Mouse (Mus musculus) v-Abl transformed pro-B cells (cell line): ENCODE data around the gene Rmdn2.

ENCODE experiments used
- in situ Hi-C, 2 experiments: fragments of 400-800 bp; cut with MboI; formaldehyde crosslinking; loops; one replicate each; pipeline ENCODE4 v1.15.1; 2025; ENCODE audit not compliant: unreplicated experiment in 2 of 2

Rmdn2 gene

DNA sequence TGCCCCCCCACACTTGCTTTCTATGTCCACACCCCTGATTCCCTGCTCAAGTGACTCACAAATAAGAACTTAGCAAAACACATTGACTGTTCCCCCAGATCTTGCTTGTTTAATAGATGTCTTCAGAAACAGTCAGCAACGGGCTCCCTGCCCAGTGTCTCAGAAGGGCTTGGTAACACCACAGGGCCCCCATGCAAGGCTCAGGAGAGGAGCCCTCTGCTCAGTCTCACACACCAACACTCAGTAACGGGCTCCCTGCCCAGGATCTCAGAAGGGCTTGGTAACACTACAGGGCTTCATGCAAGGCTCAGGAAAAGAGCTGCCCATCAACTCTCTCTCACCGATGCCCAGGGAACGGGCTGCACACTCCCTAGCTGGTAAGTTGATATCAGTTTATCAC lies 83.4 kb downstream of the Rmdn2 start:
- in situ Hi-C loops: no loop called here

DNA sequence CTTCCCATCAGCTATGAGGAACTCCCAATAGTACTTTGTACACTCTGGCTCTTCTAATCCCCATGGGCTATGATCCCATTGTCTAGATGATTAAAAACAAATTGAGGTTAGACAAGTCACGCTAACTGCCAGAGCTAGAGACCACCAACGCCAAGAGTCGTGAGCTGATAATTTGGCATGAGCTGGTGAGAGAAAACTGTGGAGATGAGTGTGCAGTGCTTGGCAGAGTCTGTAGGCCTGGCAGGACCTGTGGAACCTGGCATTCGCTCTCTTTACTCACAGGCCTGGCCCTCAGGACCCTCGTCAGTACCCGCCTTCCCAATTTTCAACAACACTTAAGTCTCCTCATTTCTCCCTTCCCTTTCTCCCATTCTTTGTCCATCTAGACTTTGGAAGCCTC lies 83.9 kb downstream of the Rmdn2 start:
- in situ Hi-C loops: no loop called here

DNA sequence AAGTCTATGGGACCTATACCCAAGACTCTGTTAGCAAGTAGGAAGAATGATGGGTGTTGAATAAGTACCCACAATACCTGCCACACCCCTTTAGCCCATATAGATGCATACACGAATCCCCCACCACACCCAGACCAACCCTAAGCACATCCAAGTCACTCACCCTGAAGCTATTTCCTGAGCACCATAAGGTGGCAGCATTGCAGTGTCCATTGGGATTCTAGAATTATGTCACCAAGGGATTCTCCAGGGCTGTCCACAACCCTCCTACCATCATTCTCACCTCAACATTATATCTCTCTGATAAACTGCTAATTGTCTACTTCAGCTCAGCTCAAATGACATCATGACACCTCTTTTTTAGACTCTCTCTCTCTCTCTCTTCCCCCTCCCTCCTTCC lies 87.5 kb downstream of the Rmdn2 start:
- in situ Hi-C loops: no loop called here

DNA sequence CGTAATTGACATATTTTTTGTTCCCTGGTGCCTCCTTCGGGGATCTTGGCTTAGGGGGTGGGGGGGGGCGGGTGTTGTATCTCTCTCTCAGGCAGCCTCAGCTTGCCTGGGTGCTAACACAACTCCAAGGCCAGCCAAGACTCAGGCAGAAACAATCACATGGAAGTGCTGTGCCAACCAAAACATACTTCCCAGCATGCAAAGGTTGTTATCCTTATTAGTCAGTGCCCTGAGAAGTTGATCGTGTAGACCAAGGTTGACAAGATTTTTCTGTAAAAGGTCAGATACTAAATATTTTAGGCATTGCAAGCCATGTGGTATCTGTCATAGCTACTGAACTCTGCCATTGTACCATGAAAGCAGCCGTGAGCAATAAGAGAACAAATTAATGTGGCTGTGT lies 89.2 kb downstream of the Rmdn2 start:
- in situ Hi-C loops: loop anchor here in 1 of 2 experiments (25.0 kb wide), 1 partner anchor 889 kb away; no protein-coding TSS in a partner anchor

DNA sequence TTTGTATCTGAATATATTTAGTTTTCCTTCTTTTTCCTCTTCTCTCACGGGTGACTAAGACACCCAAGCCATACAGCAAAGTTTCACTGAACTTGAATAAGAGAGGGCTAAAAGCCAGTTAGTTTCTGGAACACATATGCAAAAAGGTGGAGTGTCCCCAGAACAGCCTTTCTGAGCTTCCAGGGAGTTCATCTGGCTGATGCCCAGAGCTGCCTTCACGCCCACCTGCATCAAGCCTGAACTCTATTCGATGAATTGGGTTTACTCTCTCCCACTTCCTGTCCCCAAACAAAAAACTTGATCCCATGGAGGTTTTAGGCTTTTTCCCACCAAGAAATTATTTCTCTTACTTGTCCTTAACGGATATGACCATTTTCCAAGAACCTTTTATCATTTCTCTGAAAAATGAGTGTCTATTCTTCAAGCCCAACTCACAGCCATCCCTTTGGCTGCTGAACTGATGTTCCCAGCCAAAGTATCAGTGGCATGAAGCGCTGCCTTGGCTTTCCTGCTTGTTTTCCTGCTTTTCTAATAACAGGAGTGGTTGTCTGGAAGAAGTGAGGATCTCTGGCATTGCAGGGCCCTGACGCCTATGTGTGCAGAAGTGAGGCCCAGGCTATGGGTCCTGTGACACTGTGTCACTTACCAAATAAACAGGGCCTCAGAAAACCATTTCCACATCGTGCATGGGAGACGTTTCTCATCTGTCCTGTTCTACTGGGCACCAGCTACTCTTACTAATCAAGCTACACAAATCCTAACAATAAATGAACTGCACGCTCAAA lies 94.2 kb downstream of the Rmdn2 start:
- in situ Hi-C loops: loop anchor here in 1 of 2 experiments (25.0 kb wide), 1 partner anchor 894 kb away; no protein-coding TSS in a partner anchor

DNA sequence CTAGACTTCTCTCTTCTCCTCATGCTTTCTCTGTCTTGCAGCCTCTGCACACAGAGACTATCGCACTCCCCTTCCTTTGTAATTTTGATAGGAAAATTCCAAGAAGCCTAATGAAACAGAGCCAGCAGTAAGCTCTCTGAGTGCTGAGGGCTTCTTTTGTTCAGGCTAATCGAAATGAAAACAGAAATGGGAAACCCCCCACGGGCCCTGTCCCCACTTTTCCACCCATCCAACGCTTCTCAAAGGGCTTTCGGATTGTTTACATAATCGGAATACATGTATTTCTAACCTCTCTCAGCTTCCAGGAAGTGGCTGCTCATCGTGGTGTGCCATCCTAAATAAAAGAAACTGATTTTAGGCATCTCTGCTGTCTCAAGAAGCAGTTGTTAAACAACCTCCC lies 96.5 kb downstream of the Rmdn2 start:
- in situ Hi-C loops: loop anchor here in 1 of 2 experiments (25.0 kb wide), 1 partner anchor 896 kb away; no protein-coding TSS in a partner anchor

DNA sequence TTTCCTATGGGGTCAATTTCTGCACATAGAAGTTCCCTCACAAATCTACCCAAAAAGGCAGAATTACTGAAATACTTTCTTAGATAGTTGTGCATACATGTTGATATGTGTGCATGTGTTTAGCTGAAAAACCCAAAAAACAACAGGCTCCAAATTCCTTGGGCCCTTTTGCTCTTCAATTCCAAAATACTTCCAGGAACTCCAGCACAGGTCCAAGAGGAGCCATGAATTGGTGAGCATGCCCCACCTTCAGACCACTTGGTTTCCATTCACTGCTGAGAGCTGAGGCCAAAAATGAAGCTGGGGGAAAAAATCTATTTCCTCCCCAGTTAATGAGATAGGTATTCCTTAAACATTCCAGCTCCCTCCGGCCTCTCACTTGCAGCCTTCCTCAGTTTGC lies 98.1 kb downstream of the Rmdn2 start:
- in situ Hi-C loops: loop anchor here in 1 of 2 experiments (25.0 kb wide), 1 partner anchor 897 kb away; no protein-coding TSS in a partner anchor

DNA sequence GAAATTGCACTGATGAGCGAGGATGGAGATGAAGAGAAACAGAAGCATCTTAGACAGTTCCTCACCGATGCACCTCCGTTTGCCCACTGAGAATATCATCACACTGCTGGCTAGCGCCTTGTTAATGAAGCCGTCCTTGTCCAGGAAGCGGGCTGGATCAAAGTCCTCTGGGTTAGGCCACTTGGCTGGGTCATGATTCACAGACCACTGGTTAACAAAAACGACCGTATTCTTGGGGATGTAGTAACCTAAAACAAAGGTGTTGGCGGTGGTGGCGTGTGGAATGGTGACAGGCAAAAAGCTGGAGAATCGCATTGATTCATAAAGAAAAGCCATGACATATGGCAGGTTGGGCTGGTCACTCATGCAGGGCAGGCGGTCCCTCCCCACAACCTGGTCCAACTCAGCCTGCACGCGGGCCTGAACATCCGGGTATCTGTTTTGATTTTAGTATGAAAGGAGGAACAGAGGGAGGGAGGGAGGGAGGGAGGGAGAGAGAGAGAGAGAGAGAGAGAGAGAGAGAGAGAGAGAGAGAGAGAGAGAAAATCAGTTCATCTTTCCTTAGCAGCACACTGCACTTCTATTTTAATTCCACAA lies 98.7 kb downstream of the Rmdn2 start:
- in situ Hi-C loops: loop anchor here in 1 of 2 experiments (25.0 kb wide), 1 partner anchor 898 kb away; no protein-coding TSS in a partner anchor

DNA sequence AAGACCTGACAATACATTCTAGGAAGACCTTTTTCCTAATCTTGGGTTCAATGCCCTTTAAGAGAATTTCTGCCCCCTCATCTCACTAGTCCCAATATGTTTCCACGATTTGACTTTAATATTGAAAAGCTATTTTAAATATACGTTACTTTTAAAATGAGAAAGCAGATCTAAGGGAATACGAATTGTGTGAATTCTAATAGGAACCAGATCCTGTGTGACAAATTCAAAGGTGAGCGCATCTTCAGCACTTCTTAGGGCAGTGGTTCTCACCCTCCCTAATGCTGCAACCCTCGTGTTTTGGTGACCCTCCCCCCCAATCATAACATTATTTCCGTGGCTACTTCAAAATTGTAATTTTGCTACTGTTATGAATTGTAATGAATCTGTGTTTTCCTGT lies 100.3 kb downstream of the Rmdn2 start:
- in situ Hi-C loops: loop anchor here in 1 of 2 experiments (25.0 kb wide), 1 partner anchor 900 kb away; no protein-coding TSS in a partner anchor

DNA sequence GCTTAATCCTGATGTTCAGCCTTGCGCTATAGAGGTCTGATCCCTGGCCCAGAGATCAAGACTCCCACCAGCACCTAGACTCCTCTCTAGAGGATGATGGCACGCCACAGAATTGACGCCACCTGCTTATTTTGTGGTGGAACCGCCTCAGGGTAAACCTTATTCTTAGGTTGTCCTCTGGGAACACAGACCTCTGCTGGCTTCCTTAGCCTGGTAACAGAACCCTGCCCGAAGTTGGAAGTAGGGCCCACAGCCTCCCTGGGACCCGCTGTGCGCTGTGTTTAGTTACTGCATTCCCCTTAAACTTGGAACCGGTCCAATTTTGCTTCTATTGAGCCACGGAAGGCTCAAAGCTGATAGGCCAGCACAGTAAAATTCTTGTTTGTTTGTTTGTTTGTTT lies 100.9 kb downstream of the Rmdn2 start:
- in situ Hi-C loops: loop anchor here in 1 of 2 experiments (25.0 kb wide), 1 partner anchor 900 kb away; no protein-coding TSS in a partner anchor

DNA sequence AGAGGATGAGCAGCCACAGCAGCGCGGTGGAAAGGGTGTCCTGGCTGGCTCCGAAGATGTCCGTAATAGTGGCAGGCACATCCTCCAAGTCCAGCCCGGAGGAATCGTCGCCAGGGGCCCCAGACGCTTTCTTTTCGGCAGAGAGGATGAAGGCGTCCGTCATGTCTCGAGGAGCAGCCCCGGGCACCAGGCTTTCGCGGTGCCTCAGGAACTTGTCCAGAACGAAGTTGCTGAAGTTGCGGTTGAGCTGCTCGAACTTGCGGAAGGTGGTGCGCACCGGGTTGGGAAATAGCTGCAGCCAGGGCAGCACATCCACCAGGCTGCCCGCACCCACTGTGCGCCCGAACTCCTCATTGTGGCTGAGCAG lies 101.6 kb downstream of the Rmdn2 start:
- in situ Hi-C loops: loop anchor here in 1 of 2 experiments (25.0 kb wide), 1 partner anchor 901 kb away; no protein-coding TSS in a partner anchor

DNA sequence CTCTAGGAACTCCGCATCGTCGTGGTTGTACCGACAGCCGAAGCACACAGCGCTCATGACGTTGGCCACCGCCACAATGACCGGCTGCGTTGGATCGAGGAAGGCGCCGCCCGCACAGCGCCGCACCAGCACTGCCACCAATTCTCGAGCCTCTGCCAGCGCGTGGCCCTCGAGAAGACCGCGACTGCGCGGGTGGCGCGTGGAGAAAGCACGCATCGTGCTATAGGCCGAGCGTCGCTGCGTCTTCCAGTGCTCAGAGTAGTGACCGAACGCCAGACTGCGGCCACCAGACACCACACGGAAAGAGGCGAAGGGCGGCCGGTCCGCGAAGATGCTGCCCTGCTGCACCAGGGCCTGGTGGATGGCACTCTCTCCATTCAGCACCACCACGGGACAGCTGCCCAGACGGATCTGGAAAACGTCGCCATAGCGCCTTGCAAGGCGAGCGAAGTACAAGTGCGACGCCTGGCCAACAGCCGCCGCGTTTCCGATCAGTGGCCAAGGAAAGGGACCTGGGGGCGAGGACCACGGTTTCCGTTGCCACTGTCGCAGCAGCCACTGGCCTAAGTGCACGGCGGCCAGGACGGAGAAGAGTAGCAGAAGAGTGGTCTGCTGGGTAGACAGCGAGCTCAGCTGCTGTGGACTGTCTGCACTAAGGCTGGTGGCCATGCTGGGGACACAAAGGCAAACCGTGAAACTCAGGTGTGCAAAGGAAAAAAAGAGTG lies 102.1 kb downstream of the Rmdn2 start:
- in situ Hi-C loops: loop anchor here in 1 of 2 experiments (25.0 kb wide), 1 partner anchor 902 kb away; no protein-coding TSS in a partner anchor

DNA sequence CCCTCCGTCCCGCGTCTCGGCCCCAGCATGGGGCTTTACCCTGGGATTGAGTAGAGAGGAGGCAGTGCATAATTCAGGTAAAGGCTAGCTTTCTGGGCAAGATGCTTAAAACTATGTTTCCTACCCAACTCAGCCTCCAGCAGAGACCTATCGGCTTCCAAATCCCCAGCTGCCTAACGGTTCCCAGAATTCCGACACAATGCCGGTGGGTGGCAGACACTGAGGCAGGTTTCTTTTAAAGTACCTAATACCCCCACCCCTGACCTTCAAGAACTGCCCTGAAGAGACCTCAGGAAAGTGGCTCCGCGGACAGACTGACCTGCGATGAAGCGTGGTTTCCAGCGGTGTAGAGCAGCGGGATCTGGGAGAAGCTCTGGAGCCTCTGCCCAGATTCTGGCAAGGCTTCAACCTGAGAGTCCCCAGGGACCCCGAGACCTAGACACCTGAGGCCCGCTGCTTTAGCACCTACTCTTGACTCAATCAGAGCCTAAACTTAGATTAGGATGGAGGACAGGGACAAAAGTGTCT lies 102.8 kb downstream of the Rmdn2 start:
- in situ Hi-C loops: loop anchor here in 1 of 2 experiments (25.0 kb wide), 1 partner anchor 902 kb away; no protein-coding TSS in a partner anchor

DNA sequence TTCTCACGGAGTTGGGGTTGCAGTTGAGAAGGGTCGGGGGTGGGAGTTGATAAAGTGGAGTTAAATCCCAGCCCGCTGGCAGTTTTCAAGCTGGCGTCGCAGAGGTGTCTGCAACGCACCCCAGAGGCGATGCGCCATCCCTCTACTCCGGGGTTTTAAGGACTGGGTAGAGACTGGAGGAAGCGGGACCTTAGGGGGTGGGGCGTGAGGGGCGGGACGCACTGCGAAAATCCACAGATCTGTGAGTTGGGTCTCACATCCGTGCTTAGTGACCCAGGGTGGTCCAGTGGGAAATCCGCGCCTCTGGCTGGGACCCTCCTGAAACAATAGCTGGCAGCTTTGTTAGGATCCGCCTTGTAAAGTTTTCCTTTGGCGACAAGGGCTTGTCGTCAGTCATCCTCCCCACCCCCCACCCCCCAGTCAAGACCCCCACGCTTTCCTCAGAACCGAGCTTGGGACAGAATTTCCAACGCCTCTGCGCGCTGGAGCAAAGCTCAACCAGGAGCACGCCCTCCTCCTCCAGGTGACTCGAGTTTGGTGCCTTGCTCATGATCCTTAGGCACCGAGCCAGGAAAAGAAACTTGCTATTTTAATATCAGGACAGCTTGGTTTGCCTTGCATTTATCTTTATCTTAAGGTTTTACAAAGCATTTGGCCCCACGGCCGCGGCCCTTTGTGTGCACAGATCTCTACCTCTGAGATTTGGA lies 103.4 kb downstream of the Rmdn2 start, which contains the start of gene Cyp1b1:
Cyp1b1 (minus strand) TSS at position 131 of the 707 bp plus-strand sequence.
- in situ Hi-C loops: loop anchor here in 1 of 2 experiments (25.0 kb wide), 1 partner anchor 903 kb away; no protein-coding TSS in a partner anchor

DNA sequence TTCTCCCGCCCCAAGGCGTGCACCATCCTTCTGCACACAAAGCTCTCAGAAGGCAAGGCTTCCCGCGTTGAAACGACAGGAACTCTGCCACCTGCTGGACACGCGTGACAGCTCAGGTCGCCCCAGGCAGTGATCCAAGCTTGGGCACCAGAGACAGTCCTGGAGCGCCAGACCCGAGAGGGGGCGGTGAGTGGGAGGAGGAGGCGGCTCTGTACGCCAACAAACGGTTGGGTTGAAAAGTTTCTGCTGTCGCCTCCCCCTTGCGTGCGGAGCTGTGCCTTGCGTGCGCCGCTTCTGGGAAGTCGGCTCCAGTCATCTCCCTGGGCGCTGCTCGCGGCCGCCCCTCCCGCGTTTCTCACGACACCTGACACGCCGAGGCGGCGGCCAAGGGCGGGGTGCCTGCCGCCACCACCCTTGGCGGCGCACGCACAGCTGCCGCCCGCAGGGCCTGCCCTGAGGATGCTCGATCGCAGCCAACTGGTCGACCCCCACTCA lies 104.0 kb downstream of the Rmdn2 start:
- in situ Hi-C loops: loop anchor here in 1 of 2 experiments (25.0 kb wide), 1 partner anchor 903 kb away; no protein-coding TSS in a partner anchor

DNA sequence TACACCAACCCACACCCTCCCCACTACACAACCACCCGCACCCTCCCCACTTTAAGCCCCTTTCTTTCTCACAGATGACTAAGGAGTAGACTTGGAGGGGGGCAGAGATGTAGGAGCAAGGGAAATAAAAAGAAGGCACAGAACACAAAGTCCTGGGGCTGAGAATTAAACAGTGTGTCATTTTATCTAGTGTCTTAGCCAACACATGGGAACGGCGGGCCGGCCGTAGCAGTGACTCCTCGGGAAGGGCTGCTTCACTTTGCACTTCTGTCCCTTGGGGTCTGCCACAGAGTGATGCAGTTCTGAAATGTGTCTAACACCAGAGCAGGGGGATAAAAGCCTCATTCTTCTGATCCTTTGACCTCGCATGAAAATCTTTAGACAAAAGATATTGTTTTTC lies 109.0 kb downstream of the Rmdn2 start:
- in situ Hi-C loops: loop anchor here in 1 of 2 experiments (25.0 kb wide), 1 partner anchor 908 kb away; no protein-coding TSS in a partner anchor

DNA sequence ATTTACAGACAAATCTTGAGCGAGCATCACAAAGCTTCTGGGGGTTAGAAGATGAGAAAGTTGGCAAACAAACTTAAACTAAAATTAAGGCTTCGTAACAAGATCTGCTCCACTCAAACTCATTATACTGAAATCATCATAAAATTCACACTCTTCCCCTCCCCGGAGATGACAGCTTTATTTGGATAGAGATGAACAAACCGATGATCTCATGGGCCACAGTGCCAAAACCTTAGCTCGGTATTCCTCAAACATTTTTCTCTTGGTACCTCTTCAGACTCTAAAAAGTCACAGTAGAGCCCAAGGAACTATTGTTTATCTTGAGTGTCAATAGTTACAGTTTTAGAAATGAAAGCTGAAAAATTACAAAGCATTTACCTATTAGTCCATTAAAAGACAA lies 115.0 kb downstream of the Rmdn2 start:
- in situ Hi-C loops: no loop called here

DNA sequence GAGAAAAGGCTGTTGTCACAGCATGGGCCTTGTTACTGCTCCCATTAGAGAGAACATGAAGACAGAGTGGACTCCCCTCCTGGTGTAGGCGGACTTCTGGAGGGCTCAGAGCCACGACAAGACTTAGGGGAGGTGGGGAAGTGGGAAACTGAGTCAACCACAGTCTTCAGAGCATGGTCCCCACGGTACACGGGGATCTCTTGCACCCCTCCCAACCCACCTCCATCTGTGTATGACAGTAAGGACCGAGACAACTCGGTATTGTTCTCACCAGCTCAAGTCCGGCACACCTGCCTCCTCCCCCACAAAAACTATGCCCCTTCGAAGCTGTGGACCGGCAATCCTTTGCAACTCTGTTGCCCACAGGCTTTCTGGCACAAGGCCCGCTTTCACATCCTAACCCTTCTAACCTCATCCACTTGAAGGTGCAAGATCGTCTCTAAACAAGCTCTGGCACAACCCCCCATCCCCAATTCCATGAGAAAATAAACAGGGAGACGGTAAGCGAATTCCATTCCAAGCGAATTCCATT lies 116.5 kb downstream of the Rmdn2 start:
- in situ Hi-C loops: no loop called here
